Mouse (Mus musculus): ENCODE measurements at regions not wholly inside any gene's neighbourhood (a gene's known extent, or its start where the extent isn't known, plus 50 kb on each side); places are given as distances from the start of the nearest gene placed in this dataset.
"Not testable (repeated sequence)": the region's sequence is repeated elsewhere in the genome, so short reads cannot be mapped to it uniquely, and the experiment has no call there.

DNA sequence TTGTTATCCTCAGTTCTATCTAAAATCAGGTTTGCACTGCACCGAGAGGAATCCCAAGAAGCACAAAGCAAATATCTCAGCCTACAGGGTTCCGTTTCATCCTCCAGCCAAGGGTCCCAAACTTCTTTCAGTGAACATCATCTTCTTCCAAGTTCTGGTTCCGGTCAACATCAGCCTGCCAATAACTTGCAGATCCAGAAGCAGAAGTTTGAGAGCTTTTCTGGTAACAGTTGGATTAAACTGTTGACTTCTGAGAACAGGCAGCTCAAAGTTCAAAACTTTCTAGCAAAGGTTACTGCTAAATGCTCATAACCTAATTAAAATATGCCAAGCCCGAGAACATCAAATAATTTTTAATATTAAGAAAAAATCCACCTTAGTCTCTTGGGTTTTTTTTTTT is 237.0 kb upstream of the Gm37988 start:
- DNase-seq (ENCODE audit: extremely low spot score in 1 of 2, low spot score in 1 of 2), result no peak

DNA sequence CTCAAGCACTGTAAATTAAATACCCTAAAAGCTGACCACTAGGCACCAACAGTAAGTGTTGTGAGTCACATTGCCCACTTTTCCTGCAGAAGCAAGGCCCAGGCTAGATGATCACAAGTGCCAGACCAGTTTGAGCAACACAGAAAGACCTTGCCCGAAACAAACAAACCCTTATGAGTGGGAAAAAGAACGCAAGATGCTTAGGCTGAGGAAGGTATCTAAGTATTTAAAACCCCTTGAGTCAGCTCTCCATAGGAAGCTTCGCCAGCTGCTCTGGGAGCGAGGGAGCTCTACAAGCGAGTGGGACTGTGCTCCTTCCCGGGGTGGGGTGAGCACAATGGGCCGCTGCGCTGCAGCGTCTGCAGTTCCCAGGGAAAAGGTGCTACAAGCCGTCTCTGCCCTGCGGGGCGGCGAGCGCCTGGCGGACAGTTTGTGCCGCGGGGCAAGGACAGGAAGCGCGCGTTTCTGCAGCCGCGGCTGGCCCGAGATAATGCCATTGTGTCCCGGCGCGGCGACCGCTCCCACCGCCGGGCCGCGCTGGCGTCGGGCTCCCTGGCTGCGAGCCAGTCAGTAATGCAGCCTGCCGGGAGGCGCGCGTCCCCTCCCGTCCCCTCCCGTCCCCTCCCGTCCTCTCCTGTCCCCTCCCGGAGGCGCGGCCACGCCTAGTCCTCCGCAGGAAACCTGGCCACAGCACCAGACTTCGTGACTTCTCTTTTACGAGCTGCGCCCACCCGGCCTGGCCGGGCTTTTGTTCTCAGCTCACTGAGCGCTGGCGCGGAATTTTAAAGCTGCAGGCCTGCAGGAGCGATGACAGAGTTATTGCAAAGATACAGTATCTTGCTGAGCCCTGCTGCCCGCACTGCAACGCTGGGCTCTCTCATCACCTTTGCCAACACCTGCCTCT is 236.1 kb upstream of the Gm37988 start:
- DNase-seq (ENCODE audit: extremely low spot score in 1 of 2, low spot score in 1 of 2), result peak; percentile 11 to 63

DNA sequence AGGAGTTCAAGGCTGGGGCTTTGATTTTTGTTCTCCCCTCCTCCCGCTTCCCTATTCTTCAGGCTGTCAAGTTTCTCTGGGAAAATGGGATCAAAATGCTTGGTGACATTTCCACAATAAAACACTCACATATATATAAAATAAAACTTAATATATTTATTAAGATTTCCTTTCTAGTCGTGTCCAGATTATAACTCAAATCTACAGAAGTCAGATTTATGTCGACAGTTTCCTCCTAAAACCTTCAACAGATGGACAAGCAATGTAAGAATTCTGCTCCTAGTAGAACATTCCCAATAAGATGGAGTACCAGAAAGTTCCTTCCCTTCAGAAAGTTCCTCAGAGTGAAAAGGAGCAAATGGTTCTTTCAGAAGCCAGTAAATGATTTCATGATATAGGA is 235.4 kb upstream of the Gm37988 start:
- DNase-seq (ENCODE audit: extremely low spot score in 1 of 2, low spot score in 1 of 2), result no peak

DNA sequence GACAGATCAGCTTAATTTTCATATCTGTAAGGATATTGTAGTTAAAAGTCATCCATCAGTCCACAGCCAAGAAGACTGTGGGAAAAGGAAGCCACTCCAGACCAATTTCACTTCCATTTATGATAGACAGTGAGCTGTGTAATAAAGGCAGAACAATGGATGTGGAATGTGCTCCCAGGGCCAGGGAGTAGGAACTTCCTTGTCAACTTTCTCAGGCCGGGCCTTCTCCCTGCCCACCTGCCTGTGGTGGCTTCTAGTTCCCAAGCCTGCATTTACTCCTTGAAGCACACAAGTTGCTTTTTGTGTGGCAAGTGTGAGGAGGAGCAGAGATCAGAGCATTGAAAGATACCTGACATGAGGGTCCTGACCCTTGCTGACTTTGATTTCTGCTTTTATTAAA is 233.6 kb upstream of the Gm37988 start:
- DNase-seq (ENCODE audit: extremely low spot score in 1 of 2, low spot score in 1 of 2), result no peak

DNA sequence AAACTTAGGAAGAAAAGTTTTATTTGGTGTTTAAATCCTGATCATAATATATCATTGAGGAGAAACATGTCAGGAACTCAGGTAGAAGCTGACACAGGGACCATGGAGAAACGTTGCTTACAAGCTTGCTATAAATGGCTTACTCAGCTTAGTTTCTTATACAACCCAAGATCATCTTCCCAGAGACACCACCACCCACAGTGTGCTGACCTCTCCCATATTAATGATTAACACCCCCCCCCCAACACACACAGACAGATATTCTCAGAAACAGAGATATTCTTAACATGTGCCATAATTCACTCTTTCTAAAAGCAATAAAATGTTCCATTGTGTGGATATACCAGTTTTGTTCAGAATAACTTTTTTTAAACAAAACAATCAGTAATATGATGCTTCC is 230.7 kb upstream of the Gm37988 start:
- no peak for DNase-seq (ENCODE audit: extremely low spot score in 1 of 2, low spot score in 1 of 2)

DNA sequence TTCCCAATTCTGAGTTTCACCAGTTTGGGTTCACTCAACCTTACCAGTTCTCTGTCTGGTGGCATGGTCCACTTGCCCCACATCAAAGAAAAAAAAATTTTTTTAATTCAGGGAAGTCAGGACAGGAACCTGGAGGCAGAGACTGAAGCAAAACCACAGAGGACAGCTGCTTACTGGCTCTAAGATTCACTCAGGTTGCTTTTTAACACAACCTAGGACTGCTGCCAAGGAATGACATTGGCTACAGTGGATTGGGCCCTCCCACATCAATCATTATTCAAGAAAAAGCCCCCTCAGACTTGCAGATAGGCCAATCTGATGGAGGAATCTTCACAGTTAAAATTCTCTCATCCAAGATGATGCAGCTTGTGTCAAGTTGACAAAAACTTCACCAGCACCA is 225.2 kb upstream of the Gm37988 start:
- DNase-seq (ENCODE audit: extremely low spot score in 1 of 2, low spot score in 1 of 2), result no peak

DNA sequence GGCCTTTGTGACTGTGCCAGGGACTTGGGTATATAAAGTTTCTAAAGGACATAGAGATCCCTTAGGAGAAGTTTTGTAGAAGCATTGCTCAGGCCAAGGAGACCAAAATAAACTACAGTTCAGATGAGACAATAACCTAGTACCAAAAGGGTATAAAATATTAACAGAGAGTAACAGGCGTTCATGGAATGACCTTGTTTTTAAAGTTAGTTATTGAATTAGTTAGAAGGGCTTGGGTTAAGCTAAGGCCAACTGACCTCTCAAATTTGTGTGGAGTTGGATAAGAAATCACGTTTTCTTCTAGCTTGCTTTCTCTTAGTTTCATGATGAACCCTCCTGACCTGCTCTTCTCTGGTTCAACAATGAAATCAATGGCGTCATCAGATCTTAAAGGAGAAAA is 209.8 kb upstream of the Gm37988 start:
- no peak for DNase-seq (ENCODE audit: extremely low spot score in 1 of 2, low spot score in 1 of 2)

DNA sequence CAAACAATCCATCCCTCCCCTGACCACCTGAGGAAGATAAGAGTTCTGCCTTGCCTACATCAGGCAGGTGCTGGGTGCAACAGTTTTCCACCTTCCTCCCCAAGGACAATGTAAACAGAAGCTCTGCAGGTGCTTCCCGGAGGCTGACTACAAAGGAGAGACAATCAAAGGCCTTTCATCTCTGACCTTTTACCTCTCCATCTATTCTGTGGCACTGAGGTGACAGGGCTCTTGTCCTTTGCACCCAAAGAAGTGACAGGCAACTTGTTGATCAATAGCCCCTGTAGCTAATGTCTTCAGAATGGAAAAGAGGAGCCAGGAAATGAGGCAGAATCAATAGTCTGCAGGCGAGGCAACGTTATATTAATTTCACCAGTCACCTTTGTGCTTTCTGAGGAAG is 209.3 kb upstream of the Gm37988 start:
- no peak for DNase-seq (ENCODE audit: extremely low spot score in 1 of 2, low spot score in 1 of 2)

DNA sequence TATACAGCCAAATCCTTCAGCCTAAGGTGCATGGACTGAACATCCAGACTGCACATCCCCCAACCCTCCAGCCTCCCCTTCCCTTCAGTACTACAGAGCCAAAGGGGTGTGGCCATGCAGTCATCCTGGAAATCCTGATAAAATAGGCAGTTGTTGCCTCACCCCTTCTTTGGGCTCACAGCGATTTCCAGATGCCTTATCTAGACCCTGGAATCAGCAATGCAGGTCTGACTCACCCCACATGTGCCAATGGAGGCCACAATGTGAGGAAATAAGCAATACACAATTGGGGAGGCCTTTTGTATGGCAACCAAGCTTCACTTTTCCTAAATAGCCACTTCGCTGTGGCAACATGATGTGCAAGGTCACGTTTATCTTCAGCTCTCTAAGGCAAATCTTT is 205.3 kb upstream of the Gm37988 start:
- no peak for DNase-seq (ENCODE audit: extremely low spot score in 1 of 2, low spot score in 1 of 2)

DNA sequence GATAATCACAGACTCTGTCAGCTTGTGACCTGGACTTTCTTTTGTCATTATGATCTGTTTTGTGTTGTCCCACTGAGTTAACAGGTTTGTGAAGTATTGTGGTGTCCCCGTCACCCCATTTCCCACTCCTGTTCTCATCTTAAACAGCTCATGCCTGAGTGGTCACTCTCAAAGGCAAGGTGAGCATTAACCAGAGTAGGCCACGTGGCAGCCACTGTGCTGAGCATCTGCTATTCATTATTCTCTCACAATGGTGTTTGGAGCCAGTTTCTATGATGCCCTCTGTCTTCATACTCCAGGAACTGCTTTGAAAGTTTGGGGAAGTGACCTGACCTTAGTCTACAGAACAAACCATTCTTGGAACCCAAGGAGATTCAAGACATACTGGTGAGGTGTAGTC is 198.9 kb upstream of the Gm37988 start:
- no peak for DNase-seq (ENCODE audit: extremely low spot score in 1 of 2, low spot score in 1 of 2)

DNA sequence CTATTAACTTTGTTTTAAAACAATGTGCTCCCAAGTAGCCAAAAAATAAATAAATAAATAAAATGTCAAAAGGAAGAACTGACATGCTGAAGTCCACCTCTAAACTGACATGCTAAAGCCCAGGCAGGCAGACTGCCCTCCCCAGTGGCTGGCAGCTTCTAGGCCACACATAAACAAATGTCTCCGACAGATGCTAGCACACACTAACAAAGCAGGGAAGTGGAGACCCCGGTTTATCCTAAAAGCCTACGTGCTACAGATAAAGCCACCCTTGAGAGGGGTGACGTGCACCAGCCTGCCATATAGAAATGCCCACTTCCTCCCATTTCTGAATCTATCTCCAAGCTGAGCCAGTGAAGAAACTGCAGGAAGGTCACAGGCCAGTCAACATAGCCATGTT is 194.4 kb upstream of the Gm37988 start:
- no peak for DNase-seq (ENCODE audit: extremely low spot score in 1 of 2, low spot score in 1 of 2)

DNA sequence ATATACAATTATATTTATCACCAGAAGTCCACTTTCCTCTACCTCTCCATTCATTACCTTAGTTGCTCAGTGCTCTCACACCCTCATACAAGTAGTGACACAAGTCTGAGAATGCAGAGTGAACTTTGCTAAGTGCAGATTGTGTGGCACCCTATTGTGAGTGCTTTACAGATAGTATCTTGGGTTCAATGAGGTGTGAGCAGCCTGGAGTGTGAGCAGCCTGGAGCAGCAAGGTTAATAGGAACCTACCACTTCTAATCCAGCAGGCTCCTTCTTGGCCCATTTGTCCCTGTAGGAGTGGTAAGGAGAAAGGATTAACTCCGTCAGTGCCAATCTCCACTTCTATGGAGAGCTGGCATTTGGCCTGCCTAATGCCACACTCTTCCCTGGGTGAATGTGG is 192.4 kb upstream of the Gm37988 start:
- no peak for DNase-seq (ENCODE audit: extremely low spot score in 1 of 2, low spot score in 1 of 2)

DNA sequence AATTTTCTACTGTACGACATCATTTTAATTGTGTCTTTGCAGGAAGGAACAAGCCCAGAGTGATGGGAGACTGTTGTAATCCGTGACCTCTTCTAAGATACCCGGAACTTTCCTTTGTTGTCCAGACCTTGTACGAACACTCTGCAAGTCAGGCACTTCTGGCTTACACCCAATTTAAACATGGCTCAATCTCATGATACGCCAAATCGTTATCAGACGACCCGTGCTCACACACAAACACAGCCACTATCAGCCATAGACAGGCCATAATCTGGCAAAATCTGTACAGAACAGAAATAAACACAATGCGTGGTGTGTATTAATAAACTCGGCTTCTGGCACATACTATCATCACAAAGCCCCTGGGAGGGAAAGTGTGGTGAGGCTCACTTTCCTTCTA is 190.2 kb upstream of the Gm37988 start:
- no peak for DNase-seq (ENCODE audit: extremely low spot score in 1 of 2, low spot score in 1 of 2)

DNA sequence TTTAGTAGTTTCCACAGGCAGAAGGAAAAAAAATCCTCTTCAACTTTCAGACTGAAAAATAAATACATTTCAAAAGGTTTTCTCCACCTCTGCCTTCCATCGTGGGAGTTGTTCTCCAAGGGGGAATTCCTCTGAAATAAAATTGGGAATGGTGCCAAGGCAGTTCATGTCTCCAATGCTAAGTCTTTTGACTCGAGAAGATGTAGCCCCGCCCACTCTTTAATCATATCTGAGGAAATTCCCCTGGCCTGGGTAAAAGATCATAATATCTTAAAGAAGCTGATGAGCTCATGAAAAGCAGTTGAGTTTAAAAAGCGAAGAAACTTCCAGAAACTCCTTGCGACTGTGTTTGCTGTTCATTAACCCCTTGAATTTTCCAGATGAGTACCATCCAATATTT is 185.3 kb upstream of the Gm37988 start:
- peak in 1 of 2 experiments; percentile 6 for DNase-seq (ENCODE audit: extremely low spot score in 1 of 2, low spot score in 1 of 2)

DNA sequence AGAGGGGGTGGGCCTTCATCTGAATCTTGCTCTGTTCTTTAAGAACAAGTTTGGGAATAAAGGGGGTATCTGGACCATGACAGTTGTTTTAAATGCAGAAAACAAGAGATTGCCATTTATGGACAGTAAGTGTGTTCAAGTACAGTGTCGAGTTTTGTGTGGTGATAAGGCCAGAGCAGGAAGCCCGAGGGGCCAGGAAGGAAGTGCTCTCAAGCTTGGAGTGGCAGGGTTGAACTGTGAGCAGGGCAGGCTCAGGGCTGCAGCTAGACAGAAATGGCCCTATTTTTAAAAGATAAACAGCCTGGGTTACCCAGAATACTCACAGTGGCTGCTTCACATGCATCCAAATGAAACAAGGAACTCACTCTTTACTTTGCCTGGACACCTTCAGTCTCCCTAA is 184.4 kb upstream of the Gm37988 start:
- no peak for DNase-seq (ENCODE audit: extremely low spot score in 1 of 2, low spot score in 1 of 2)

DNA sequence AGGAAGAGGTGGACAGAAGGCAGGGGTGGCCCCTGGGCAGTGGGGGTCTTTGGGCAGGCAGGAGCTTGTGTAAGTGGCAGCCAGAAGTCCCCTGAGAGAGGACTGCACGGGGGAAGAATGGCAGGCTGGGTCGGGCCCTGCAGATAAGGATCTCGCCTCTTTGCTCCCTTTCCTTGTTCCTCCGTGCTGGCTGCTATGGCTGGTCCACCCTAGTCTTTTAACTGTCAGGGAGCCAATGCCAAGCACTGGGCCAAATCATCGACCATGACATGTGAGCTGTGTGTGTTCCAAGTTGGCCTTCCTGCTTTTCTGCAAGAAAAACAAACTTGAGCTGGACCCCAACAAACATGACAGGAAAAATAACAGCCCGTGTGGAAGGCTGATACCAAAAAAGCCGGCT is 153.8 kb upstream of the Gm37988 start:
- no peak for DNase-seq (ENCODE audit: extremely low spot score in 1 of 2, low spot score in 1 of 2)

DNA sequence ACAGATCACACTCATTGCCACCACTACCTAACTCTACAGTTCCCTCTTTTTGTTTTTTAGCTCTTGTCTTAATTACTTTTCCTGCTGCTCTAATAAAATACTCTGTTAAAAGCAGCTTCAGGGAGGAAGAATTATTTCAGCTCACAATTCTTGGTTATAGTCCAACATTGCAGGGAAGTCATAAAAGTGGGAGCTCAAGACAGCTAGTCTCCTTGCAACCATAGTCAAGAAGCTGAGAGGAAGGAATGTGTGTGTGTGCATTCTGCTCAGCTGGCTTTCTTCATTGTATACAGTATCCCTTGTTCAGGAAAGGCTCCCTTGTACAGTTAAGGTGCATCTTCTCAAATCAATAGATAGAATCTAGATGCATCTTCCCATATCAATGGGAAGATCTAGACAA is 152.4 kb upstream of the Gm37988 start:
- DNase-seq (ENCODE audit: extremely low spot score in 1 of 2, low spot score in 1 of 2), result no peak

DNA sequence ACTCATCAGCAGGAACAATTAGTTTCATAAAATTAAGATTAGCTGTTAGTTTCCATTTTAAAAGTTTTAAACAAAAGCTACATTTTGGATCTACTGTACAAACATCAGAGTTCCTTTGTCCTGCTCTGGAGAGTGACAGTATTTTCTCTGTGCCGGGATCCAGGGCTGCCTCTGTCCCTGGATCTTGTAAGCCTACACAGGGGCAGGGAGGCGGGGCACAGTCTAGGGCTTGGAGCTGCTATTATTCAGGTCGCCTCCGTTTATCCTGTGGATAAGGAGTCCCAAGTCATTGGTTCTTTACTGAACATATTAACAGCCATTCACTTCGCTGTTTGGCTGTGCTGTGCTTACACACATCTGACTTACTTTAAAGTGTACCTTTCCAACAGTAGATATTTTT is 150.8 kb upstream of the Gm37988 start:
- no peak for DNase-seq (ENCODE audit: extremely low spot score in 1 of 2, low spot score in 1 of 2)

DNA sequence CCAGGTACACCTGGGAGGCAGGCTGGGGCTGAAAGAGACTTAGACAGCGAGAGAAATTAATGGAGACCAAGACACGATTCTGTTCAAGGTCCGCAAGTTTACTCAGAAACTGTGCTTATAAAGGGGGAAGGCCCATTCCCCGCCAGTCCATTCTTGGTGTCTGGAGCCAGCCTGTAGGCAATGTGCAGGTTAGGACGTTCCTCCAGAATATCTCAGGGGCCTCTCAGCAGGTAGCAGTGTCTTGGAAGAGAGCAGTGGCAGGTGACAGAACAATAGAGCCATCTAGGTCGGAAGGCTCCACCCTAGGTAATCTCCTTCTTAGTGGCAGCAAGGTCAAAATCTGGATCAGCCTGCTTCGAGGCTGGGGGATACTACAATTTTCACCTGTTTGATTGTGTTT is 147.6 kb upstream of the Gm37988 start:
- DNase-seq (ENCODE audit: extremely low spot score in 1 of 2, low spot score in 1 of 2), result not testable (repeated sequence)

DNA sequence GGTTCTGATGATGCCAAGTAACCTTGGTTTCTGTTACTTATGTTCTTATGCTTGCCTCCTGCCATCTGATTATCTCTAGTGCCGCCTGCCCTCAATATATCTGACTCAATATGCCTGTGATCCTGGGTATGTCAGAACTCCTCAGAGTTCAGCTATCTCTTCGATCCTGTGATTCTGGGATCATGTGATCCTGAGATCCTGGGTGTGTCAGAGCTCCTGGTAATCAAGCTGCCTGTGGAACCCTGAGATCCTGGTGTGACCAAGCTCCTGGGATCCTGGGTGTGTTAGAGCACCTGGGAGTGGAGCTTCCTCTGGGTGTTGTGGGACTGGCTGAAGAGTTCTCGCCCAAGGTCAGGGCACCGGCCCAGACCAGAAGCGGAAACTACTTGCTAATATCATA is 147.1 kb upstream of the Gm37988 start:
- DNase-seq (ENCODE audit: extremely low spot score in 1 of 2, low spot score in 1 of 2), result not testable (repeated sequence)

DNA sequence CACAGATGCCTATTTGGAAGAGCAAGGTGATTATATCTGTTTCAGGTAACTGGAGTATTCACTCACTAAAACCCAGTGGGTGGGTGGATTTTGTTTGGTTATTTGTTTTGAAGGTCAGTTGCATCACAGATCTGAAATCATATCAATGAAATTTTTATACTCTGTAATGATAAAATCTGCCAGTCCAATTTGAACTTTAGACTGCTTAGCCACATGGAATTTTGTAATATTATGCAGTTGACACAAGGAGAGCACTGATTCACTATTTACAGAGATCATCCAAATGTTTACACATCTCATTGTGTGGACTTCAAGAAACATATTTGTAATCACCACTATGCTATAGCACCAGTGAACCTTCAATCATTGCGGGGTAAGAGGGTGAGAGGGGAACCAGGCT is 145.9 kb upstream of the Gm37988 start:
- DNase-seq (ENCODE audit: extremely low spot score in 1 of 2, low spot score in 1 of 2), result no peak

DNA sequence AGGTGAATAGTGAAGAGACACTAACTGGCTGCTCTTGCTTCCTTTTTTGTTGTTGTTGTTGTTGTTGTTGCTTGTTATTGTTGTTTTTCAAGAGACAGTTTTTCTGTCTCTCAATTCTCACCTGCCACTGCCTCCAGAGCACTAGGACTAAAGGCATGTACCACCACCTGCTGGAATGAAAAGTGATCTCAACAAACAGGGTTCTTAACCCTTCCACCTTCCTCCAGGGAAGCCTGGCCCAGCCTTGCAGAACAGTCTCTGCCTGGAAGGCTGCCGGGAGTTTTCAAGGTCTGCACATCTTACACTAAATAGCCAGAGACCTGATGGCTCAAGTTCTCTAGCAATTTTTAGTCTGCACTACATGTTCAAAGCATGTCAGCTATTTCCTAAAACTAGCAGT is 138.0 kb upstream of the Gm37988 start:
- no peak for DNase-seq (ENCODE audit: extremely low spot score in 1 of 2, low spot score in 1 of 2)
